Mouse (Mus musculus) brain, embryonic 14.5 days (tissue): ENCODE measurements around the gene Kat2a.

Experiments used
- CTCF ChIP-seq: fragments of 200-500 bp; IDR thresholded peaks from 2 replicates; pipeline ENCODE4 v1.5.1; 2012; ENCODE audit warnings: inconsistent platforms, mild to moderate bottlenecking, moderate library complexity, borderline replicate concordance; ENCODE audit not compliant: insufficient read depth, insufficient read length; ENCODE audit errors: extremely low read depth
- POLR2A ChIP-seq: fragments of 200-500 bp; IDR thresholded peaks from 2 replicates; pipeline ENCODE4 v1.6.1; 2012; ENCODE audit warnings: mild to moderate bottlenecking, inconsistent platforms, borderline replicate concordance; ENCODE audit not compliant: poor library complexity, insufficient read depth, insufficient read length, severe bottlenecking; ENCODE audit errors: extremely low read depth

- TF ChIP-seq CTCF (peak; percentile 29; the same call in 1 of the 2 replicates), POLR2A (no peak)
These were observed 47.5 kb upstream of the Kat2a start, which contains the start of gene Kcnh4 for GRCm38 (mm10) chr11:100759611-100760233.
